Mouse (Mus musculus) left cerebral cortex, adult 11 months (tissue): Measurements from ENCODE around the gene Kcna3.

ENCODE experiments used
- DNase-seq: peaks from one replicate; pipeline ENCODE4 v3.0.0; 2022; ENCODE audit warnings: low spot score

The Kcna3 gene

GRCm38 (mm10) chr3:107035521-107036457, at the start of gene Kcna3:
TSS of gene Kcna3 (plus strand) at chr3:107036169.
- DNase-seq = no peak

- DNase-seq = no peak
These were observed 44.6 kb upstream of the Kcna3 start for GRCm38 (mm10) chr3:106991334-106991733.

GRCm38 (mm10) chr3:106995347-106995746, 40.6 kb upstream of the Kcna3 start:
- DNase-seq = no peak

- DNase-seq = no peak
These were observed 39.8 kb upstream of the Kcna3 start for GRCm38 (mm10) chr3:106996186-106996585.

GRCm38 (mm10) chr3:106998370-106998769, 37.6 kb upstream of the Kcna3 start:
- no peak for DNase-seq

GRCm38 (mm10) chr3:107000165-107000564, 35.8 kb upstream of the Kcna3 start:
- no peak for DNase-seq

GRCm38 (mm10) chr3:107002249-107003123, 33.5 kb upstream of the Kcna3 start:
- no peak for DNase-seq

GRCm38 (mm10) chr3:107009329-107010076, 26.5 kb upstream of the Kcna3 start:
- peak; percentile 18 for DNase-seq

- no peak for DNase-seq
These were observed 17.7 kb upstream of the Kcna3 start for GRCm38 (mm10) chr3:107018286-107018685.

- DNase-seq = no peak
These were observed 4.4 kb upstream of the Kcna3 start for GRCm38 (mm10) chr3:107031547-107031946.

- no peak for DNase-seq
These were observed 1.2 kb upstream of the Kcna3 start for GRCm38 (mm10) chr3:107034776-107035175.

- no peak for DNase-seq
These were observed 580 bp downstream of the Kcna3 start for GRCm38 (mm10) chr3:107036458-107037039.

- DNase-seq = no peak
These were observed 1.1 kb downstream of the Kcna3 start for GRCm38 (mm10) chr3:107037105-107037504.

GRCm38 (mm10) chr3:107037536-107038155, 1.7 kb downstream of the Kcna3 start:
- DNase-seq = no peak

GRCm38 (mm10) chr3:107038156-107038536, 2.2 kb downstream of the Kcna3 start:
- no peak for DNase-seq

GRCm38 (mm10) chr3:107038661-107039223, 2.8 kb downstream of the Kcna3 start:
- DNase-seq = no peak

- no peak for DNase-seq
These were observed 3.3 kb downstream of the Kcna3 start for GRCm38 (mm10) chr3:107039306-107039705.

- DNase-seq = no peak
These were observed 4.4 kb downstream of the Kcna3 start for GRCm38 (mm10) chr3:107040408-107040807.

- no peak for DNase-seq
These were observed 5.7 kb downstream of the Kcna3 start for GRCm38 (mm10) chr3:107041718-107042117.

GRCm38 (mm10) chr3:107061468-107061867, 25.5 kb downstream of the Kcna3 start:
- no peak for DNase-seq

GRCm38 (mm10) chr3:107062771-107063170, 26.8 kb downstream of the Kcna3 start:
- DNase-seq = no peak
